Mouse (Mus musculus) retina, postnatal 1 day (tissue): ENCODE measurements around the gene Atad1.
"Not testable (repeated sequence)": the region's sequence is repeated elsewhere in the genome, so short reads cannot be mapped to it uniquely, and the experiment has no call there.

ENCODE experiments used
- DNase-seq: peaks from one replicate; pipeline ENCODE4 v3.0.0-alpha.2; 2012

Atad1 gene

DNA sequence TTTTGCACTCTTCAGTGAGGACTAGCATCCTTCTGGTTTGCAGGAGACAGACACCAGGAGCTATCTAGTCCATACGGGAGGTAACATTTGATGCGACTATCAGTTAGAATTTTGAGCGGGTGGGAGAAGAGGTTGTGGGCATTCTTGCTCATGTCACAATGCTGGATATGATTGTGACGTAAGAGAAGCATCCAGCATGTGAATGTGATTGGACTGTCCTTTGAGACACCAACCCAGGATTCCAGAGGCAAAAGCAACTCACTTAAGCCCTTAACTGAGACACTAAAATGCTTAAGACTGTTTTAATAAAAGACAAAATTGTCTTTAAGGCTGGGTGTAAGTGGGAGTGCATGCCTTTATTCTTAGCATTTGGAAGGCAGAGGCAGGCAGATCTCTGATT, at the start of gene Atad1:
Gene Atad1 (minus strand): TSS at position 101 of the 400 bp plus-strand sequence.
- DNase-seq: no peak

GRCm38 (mm10) chr19:32788016-32788415, 48.4 kb upstream of the Atad1 start:
- DNase-seq: not testable (repeated sequence)

DNA sequence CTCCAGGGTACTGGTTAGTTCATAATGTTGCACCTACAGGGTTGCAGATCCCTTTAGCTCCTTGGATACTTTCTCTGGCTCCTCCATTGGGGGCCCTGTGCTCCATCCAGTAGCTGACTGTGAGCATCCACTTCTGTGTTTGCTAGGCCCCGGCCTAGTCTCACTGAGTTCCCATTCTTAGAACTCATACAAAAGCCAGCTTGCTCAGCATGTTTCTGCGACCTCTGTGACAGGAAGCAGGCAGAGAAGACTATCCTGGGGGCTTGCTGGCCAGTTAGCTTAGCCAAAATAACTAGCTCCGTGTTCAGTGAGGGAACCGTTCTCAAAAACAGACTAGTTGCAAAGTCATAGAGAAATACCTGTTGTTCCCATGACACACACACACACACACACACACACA, 47.8 kb upstream of the Atad1 start:
- not testable (repeated sequence) for DNase-seq

DNA sequence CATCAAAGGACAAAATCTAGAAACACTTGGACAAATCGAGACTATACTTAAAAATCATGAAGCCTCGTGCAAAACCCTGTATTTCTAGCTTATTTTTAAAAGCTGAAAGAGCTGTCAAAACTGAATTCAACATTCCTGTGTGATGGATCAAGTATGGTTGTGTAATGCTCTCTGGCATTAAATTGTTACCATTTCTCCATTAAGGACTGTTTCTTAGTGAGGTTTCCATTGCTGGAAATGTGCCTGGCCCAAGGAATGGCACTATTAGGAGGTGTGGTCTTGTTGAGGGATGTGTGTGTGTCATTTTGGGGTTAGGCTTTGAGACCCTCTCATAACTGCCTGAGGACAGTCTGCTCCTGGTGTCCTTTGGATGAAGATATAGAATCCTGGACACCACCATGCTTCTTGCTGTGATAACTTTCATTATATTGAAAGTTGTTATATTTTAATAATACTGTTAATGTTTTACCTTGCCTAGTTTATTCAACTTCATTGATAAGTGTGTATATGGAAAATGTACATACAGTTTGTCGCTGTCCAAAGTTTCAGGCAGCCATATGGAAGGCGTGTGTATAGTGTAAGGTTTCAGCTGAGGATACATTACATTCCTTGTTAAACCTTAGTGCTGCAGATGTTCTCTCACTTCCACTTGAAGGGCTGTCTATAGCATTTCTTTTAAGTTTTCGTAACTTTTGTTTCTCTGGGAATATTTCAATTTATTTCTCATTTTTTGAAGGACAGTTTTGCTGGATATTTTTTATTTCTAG, 41.9 kb upstream of the Atad1 start:
- DNase-seq: no peak

DNA sequence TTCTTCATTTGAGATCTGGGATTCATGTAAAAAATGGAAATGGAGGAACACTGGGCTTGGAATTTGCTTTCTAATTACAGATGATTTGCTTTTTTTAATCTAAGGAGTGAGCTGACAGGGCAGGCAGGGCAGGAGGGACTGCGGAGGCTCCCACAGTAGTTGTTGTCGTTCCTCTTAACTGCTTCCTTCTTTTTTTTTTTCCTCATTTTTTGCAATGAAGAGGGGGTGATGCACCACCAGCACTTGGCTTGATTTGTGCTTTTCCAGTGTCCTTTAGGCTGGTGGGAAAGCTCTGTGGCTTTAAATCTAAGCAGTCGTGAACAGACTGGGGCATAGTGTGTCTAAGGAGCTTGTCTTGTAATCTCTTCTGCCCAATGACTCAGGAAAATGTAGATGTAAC, 39.5 kb upstream of the Atad1 start:
- no peak for DNase-seq

DNA sequence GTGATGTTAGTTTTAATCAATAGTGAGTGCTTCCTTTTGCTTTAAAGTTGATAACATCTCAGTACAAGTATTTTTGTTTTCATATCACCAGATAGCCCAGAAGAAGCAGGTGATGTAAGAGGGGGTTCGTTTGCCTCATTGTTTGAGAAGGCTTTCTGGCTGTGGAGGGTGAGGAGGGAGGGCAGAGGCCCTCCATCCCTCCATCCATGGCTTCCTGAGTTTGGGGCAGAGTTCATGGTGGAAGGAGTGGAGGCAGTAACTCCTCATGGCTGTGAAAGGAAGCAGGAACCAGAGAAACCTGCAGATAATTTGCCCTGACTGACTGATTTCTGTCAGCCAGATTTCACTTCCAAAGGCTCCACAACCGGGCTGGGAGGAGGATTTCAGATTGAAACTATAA, 38.8 kb upstream of the Atad1 start:
- no peak for DNase-seq

- DNase-seq: no peak
Observed at GRCm38 (mm10) chr19:32762493-32762892, 22.9 kb upstream of the Atad1 start.

DNA sequence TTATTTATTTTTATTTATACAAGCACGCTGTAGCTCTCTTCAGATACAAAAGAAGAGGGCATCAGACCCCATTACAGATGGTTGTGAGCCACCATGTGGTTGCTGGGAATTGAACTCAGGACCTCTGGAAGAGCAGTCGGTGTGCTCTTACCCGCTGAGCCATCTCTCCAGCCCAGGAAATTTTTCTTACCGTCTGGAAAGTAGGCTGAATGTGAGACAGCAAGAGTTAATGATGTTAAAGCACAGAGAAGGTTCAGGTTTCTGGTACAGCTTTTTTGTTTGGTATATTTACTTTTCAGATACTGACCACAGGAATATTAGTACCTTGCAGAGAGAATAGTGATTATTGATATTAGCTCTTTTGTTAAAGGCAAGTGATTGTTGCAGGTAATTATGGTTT, 21.6 kb upstream of the Atad1 start:
- no peak for DNase-seq

DNA sequence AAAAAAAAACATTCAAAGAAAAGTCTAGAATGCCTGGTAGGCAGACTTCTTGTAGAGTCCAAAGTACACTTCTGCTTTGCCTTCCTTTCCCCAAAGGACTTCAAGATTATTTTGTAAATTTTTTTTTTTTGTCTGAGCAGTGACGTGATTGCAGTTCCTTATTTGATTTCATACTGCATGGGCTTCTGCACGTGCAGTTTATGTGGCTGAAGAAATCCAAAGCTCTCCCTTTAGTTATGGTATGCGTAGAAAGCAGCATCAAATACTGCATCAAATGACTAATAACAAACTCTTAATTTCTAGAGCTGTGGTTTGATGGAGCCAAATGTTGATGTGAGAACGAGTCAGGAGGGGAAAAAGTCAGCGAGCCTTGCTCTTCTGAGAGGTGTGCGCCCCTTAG, 20.9 kb upstream of the Atad1 start:
- no peak for DNase-seq

DNA sequence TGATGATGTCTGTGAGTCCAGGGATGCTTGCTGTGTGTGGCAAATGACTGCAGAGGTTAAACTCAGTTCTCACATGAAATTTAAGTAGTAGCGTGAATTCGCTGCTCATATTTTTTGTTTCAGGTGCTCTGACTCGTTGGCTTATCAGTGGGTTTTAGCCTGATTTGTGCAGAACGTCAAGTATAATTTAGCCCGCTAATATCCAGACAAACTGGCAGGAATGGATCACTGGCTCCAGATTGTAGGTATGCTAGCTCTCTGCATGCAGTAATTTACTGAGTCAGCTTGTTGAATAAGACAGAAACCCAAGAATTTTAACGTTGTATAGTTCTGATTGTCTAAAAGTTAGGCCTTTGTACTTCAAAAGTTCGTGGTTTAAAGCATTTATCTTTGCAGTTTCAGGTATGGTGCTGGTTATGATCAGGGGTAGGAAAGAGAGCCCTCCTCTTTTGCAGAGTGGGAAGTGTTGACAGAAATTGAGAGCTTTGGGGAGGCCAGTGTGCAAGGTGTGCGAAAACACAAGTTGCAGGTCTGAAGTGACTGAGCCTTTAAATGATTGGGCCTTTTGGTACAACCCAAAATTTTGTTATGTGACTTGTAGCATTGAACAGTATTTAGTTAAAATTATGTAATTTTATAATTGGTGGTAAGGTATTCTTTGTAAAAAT, 19.9 kb upstream of the Atad1 start:
- no peak for DNase-seq

DNA sequence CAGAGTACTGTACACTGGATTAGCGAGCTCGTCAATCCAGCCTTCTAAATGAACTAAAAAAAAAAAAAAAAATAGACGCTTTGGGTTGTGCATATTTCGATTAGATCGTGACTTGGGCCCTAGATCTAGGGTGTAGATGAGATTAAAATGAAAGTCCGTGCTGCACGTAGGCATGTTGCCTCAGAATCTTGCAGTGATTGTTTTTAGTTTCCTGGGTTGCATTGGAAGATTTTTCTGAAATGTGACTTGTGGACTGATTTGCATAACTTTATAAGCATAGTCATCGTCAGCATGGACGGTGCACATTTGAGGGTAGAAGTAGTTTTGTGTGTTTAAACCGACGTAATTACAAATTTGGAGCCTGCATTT, 19.2 kb upstream of the Atad1 start:
- no peak for DNase-seq

GRCm38 (mm10) chr19:32757831-32758792, 18.5 kb upstream of the Atad1 start:
- peak; percentile 72 for DNase-seq

DNA sequence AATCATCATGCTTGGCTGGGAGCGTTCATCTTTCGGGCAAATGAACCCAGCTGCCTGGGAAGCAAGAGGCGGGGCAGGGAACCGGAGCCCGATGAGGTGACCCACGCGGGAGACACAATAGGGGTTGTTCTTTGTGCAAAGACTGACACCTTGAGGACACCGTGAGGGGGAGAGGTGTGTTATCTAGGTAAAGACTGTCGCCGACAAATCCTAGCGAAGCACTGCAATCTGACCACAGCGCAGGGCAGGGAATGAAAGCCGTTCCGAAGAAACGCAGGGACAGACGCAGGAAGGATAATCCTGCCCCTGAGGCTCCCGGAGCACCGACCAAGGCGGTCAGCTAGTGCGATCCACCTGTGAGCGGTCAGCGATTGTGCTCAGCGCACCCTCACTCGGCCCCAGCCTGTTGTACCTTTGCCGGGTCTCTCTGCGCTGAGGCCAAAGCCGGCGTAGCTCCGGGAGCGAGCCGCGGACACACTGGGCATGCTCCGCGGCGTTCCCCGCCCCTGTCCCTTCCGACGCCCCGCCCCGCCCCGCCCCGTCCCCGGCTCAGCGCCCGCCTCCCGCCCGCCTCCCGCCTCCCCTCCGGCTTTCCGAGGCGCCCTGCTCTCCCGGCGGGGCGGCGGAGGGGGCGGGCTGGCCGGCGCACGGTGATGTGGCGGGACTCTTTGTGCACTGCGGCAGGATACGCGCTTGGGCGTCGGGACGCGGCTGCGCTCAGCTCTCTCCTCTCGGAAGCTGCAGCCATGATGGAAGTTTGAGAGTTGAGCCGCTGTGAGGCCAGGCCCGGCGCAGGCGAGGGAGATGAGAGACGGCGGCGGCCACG, 17.5 kb upstream of the Atad1 start, which contains the start of gene Pten:
Gene Pten (plus strand): TSS at position 598 of the 826 bp plus-strand sequence.
- peak; percentile 98 for DNase-seq

- DNase-seq: no peak
Observed at GRCm38 (mm10) chr19:32756636-32756899, 17.0 kb upstream of the Atad1 start.

GRCm38 (mm10) chr19:32755792-32756635, 16.4 kb upstream of the Atad1 start:
- DNase-seq: peak; percentile 99

DNA sequence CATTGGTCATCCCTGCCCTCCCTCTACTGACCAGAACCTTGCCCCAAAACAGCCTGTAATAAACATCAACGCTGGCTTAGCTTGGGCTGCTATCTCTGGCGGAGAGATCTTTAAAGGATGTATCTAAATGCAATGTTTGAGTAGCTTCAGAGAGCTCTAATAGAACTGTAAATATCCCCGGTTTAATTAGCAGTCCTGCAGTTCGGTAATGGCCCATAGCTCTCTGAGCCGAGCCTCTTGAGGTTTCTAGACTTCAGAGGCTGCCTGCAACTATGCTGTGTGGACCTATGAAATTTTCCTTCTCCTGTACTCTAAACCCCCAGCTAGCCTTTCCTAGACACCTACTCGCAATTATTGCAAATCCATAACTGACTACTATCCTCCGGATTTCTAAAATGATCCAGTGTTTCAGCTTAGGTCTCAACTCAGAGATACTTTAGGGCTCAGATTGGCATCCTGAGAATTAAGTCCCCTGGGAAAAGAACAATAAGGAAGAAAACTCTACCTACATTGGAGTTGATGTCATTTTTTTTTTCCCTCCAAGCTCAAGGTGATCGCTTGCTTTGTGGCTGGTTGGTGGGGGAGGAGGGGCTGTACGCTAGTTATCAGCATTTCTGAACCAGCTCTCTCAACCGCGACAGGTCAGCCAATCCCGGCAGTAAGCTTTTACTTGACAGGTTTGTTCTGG, 15.7 kb upstream of the Atad1 start:
- no peak for DNase-seq

GRCm38 (mm10) chr19:32754188-32755000, 14.8 kb upstream of the Atad1 start:
- peak; percentile 37 for DNase-seq

DNA sequence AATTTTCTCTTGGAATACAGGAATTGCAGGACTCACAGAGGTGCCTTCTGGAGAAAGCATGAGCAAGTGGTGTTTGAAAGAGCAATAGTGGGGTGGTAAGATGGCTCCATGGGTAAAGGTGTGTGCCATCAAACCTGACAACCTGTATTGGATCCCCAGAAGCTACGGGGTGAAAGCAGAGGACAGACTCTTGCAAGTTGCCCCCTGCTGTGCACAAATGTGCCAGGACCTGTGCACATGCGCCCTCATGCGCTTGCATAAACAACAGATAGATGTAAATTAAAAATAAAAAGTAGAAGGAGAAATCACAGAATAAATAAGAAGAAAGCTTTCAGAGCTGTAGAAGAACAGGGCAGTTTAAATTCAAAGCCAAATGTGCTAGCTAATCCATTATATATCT, 13.8 kb upstream of the Atad1 start:
- no peak for DNase-seq

DNA sequence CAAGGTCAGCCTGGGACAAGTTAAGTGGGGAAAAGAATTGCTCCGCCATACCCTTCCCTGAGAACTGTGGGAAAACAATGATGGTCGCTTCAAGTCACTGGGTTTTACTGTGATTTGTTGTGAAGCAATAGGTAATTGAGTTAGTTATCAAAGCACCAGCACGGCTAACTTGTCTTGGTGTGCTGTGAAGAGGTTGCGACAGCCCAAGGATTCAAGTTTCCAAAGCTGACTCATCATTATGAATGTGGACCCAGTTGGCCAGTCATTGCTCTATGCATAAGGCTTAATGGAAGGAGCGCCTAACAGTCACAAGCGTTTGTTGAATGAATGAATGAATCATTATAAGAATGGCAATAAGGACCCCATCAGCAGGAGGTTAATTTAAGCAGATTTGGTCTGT, 12.8 kb upstream of the Atad1 start:
- no peak for DNase-seq

GRCm38 (mm10) chr19:32749425-32749824, 9.8 kb upstream of the Atad1 start:
- DNase-seq: peak; percentile 35
